Mouse (Mus musculus) thymus, postnatal 25 days (tissue): ENCODE data around the gene Psme3.
A peak's percentile ranks its signal among the peaks of the same experiment; 100 is the strongest.

ENCODE experiments used
- DNase-seq: peaks from one replicate; pipeline ENCODE4 v3.0.0; 2022

Psme3 gene

GRCm38 (mm10) chr11:101355916-101356315 lies 39.9 kb downstream of the Psme3 start:
- DNase-seq, result no peak

- no peak for DNase-seq
Observed at GRCm38 (mm10) chr11:101357505-101358182, 41.6 kb downstream of the Psme3 start.

- no peak for DNase-seq
Observed at GRCm38 (mm10) chr11:101359776-101360175, 43.8 kb downstream of the Psme3 start.

GRCm38 (mm10) chr11:101360651-101361113 lies 44.7 kb downstream of the Psme3 start:
- peak; percentile 57 for DNase-seq

- no peak for DNase-seq
Observed at GRCm38 (mm10) chr11:101364531-101364931, 48.5 kb downstream of the Psme3 start.

- DNase-seq, result no peak
Observed at GRCm38 (mm10) chr11:101367326-101367935, 51.4 kb downstream of the Psme3 start, which contains the start of gene G6pc. Gene G6pc, plus strand, starts transcription at chr11:101367561.

GRCm38 (mm10) chr11:101370141-101370540 lies 54.1 kb downstream of the Psme3 start:
- DNase-seq, result no peak
